Mouse (Mus musculus) cerebellum, adult 2 months (tissue): ENCODE data around the gene Akr1b8.
"Not testable (repeated sequence)": the region's sequence is repeated elsewhere in the genome, so short reads cannot be mapped to it uniquely, and the experiment has no call there.

Source experiments
- CTCF ChIP-seq: fragments of 200-500 bp; IDR thresholded peaks from 2 replicates; pipeline ENCODE4 v1.5.1; 2011; ENCODE audit warnings: low read depth, mild to moderate bottlenecking, control low read depth, low read length, moderate library complexity, borderline replicate concordance; ENCODE audit not compliant: insufficient read depth
- POLR2A ChIP-seq: fragments of 200-500 bp; IDR thresholded peaks from 2 replicates; pipeline ENCODE4 v1.6.1; 2011; ENCODE audit warnings: low read length, control low read depth, borderline replicate concordance; ENCODE audit not compliant: insufficient read depth

- TF ChIP-seq POLR2A, CTCF: not testable (repeated sequence)
These were observed 22.1 kb upstream of the Akr1b8 start for GRCm38 (mm10) chr6:34331804-34332203.
